Mouse (Mus musculus) heart, embryonic 12.5 days (tissue): ENCODE measurements at regions not wholly inside any gene's neighbourhood (a gene's known extent, or its start where the extent isn't known, plus 50 kb on each side); places are given as distances from the start of the nearest gene placed in this dataset.
"Not testable (repeated sequence)": the region's sequence is repeated elsewhere in the genome, so short reads cannot be mapped to it uniquely, and the experiment has no call there.

Experiments used
- ATAC-seq: fragments of 200-750 bp; cut with Nextera tagmentation; 2 replicates; pipeline ENCODE4 v1.8.0; 2017; ENCODE audit warnings: moderate TSS enrichment, moderate library complexity; ENCODE audit not compliant: insufficient number of reproducible peaks, low FRiP score
- H3K27ac ChIP-seq: fragments of 300-500 bp; sonication (generic); 2 replicates; pipeline ENCODE4 v1.5.1; 2016; ENCODE audit warnings: mild to moderate bottlenecking, moderate library complexity; ENCODE audit not compliant: poor library complexity, severe bottlenecking
- H3K27me3 ChIP-seq: fragments of 300-500 bp; sonication (generic); replicated peaks from 2 replicates; pipeline ENCODE4 v1.6.1; 2016; ENCODE audit warnings: mild to moderate bottlenecking, moderate library complexity
- H3K36me3 ChIP-seq: fragments of 300-500 bp; sonication (generic); 2 replicates; pipeline ENCODE4 v1.6.1; 2016; ENCODE audit warnings: mild to moderate bottlenecking, moderate library complexity
- H3K4me1 ChIP-seq: fragments of 300-500 bp; sonication (generic); replicated peaks from 2 replicates; pipeline ENCODE4 v1.6.1; 2016; ENCODE audit warnings: mild to moderate bottlenecking
- H3K4me2 ChIP-seq: fragments of 300-500 bp; sonication (generic); 2 replicates; pipeline ENCODE4 v1.6.1; 2016; ENCODE audit warnings: mild to moderate bottlenecking, moderate library complexity
- H3K4me3 ChIP-seq: fragments of 300-500 bp; sonication (generic); 2 replicates; pipeline ENCODE4 v1.5.1; 2016; ENCODE audit warnings: mild to moderate bottlenecking
- H3K9ac ChIP-seq: fragments of 300-500 bp; sonication (generic); 2 replicates; pipeline ENCODE4 v1.6.1; 2016; ENCODE audit warnings: mild to moderate bottlenecking, moderate library complexity
- H3K9me3 ChIP-seq: fragments of 300-500 bp; sonication (generic); replicated peaks from 2 replicates; pipeline ENCODE4 v1.6.1; 2016; ENCODE audit warnings: mild to moderate bottlenecking, moderate library complexity
- WGBS: fragments of 180-500 bp; shearing (Covaris S2); methylation state at CpG from one replicate; pipeline ENCODE4 v1.1.7; 2016; 5-methylcytosine and 5-hydroxymethylcytosine counted together

DNA sequence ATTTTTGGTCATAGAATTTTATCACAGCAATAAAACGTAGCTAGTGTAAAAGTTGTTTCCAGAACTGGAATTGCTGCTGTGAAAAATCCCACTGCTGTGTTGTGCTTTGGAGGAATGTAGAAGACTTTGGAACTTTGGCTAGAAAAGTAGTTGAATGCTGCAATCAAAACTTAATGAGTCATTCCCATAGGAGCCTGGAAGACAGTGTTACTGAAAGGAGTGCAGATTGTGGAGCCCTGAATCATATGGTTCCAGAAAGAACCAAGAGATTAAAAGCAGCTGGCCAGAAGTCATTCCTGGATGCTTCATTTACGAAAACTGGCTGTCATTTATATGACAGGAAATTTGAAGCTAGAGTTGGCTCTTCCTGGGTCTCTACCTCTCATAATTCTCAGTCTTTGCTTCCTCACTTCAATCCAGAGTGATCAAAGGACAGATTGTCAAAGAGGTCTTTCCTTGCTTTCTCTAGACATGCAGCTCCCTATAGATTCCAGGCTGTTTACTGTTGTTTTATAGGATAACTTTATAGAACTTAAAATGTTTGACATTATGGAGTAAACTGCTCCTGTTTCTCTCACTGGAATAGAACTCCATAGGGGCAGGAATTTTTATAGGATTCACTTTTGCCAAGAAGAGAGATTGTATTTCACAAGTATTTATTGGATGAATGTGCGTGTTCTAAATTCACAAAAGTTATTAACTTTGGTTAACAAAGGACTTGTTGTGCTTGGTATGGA, 504.2 kb downstream of the Cypt12 start:
- Histone ChIP-seq H3K4me1 (no peaks in the 10 kb centered on the region), H3K4me3 (no peak overlapping the region), H3K36me3 (no peaks in the 10 kb centered on the region), H3K27me3 (no peaks in the 10 kb centered on the region), H3K9ac (no peak overlapping the region), H3K27ac (no peak overlapping the region), H3K9me3 (no peaks in the 10 kb centered on the region), H3K4me2 (no peak overlapping the region)
- no peak for ATAC-seq
- WGBS: 73% methylated on average over 3 of the region's 3 CpGs

DNA sequence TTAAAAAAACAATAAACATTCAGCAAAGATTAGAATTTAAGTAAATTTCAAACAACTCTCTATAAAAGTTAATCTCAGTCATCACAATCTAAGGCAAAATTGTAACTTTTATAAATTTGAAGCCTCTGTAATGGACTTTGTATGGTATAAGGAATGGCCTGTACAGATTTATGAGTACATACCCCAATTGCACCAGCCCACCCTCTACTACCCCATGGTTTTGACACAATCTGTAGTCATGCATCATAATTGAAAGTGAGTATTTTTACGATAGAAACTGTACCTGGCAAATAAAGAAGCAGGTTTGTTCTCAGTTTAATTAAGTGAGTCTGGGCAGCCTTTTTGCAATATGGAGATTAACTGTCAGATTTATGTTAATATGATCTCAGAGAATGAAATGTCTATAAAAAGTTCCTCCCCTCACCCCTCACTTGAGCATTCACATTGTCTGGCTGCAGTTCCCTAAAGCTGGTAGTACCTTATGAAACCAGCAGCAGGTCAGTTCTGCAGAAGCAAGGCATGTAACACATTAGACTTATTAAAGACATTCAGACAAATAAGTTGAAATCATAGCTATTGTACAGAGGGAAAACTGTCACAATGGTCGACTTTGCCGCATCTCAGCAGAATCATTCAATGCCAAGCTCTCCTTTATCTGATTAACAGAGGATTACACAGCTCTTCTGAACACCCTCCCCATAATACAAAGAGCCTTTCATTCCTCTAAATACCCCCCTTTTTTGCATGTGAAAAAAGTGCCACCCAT, 505.2 kb downstream of the Cypt12 start:
- no peak for ATAC-seq
- 80% methylated on average over 3 of the region's 3 CpGs for WGBS
- Histone ChIP-seq H3K4me3 (no peak overlapping the region), H3K9ac (no peak overlapping the region), H3K36me3 (no peaks in the 10 kb centered on the region), H3K27me3 (no peaks in the 10 kb centered on the region), H3K4me1 (no peaks in the 10 kb centered on the region), H3K27ac (no peak overlapping the region), H3K9me3 (no peaks in the 10 kb centered on the region), H3K4me2 (no peak overlapping the region)

DNA sequence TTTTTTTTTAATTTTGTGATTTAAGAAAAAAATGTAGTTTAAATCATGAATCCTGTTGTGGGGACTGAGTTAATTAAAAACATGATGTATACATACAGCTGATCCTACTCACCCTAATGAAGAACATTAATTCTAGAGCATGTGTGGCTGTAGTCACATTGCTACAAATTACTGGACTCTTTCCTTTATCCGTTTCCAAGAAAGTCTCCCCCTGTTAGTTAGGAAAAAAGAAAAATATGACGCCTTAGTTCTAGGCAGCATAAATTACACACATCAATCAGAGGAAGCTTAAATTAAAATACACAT, 505.7 kb downstream of the Cypt12 start:
- 83% methylated on average over 2 of the region's 2 CpGs for WGBS

DNA sequence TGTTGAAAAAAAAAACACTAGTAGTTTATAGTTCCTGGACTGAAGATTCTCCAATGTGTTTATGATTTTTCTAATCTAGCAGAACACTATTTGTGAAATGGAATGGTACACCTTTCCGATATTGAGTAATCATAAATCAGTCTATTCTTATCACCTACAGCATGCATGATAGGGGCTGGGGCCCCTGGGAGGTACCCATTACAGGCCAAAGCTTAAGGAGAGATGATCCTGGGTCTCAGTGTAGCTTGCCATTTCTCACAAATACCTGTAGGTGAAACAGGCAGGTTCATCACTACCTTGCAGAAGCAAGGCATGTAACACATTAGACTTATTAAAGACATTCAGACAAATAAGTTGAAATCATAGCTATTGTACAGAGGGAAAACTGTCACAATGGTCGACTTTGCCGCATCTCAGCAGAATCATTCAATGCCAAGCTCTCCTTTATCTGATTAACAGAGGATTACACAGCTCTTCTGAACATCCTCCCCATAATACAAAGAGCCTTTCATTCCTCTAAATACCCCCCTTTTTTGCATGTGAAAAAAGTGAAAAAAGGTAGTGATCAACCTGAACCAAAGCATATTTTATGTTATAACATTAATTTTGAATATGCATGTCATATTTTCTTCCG, 506.5 kb downstream of the Cypt12 start:
- WGBS: 86% methylated on average over 4 of the region's 4 CpGs
- ATAC-seq: not testable (repeated sequence)

More for the DNA sequence above, 505.7 kb downstream of the Cypt12 start:
- Histone ChIP-seq H3K4me2 (no peak overlapping the region), H3K27me3 (no peaks in the 10 kb centered on the region), H3K27ac (no peak overlapping the region), H3K9me3 (no peaks in the 10 kb centered on the region), H3K9ac (no peak overlapping the region), H3K4me1 (no peaks in the 10 kb centered on the region), H3K4me3 (no peak overlapping the region), H3K36me3 (no peaks in the 10 kb centered on the region)
- no peak for ATAC-seq

DNA sequence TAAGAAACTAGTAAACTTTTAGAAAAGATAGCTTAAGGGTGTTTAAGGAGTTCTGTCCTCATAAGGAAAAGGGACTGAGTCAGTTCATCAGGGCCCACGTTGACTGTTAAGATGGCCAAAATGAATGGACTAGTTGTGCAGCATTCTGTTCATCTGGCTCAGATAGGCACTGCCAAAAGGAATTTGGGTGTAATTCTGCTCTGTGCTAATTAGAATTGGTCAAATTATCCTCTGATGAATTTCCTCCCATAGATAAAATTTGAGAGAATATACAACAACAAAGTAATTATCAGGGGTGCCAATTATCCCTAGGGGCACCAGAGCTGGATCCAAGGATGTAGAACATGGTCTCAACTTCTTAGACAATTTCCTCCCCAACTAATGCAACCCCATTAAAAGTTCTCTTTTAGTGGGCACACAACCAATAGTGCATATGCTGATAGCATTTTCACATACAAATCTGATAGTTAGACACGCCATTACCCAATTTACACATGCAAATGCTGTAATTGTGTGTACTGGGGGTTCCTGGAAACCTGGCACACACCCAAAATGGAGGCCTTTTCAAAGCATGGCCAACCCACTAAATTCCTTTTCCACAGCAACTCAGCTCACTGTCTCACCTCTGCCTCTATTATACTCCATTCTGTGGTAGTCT, 508.0 kb downstream of the Cypt12 start:
- Histone ChIP-seq H3K36me3 (no peaks in the 10 kb centered on the region), H3K9ac (no peak overlapping the region), H3K4me3 (no peak overlapping the region), H3K27me3 (no peaks in the 10 kb centered on the region), H3K4me1 (no peaks in the 10 kb centered on the region), H3K9me3 (no peaks in the 10 kb centered on the region), H3K4me2 (no peak overlapping the region), H3K27ac (no peak overlapping the region)
- WGBS: 77% methylated on average over 2 of the region's 2 CpGs
- no peak for ATAC-seq

More for the DNA sequence above, 506.5 kb downstream of the Cypt12 start:
- H3K4me2 ChIP-seq, H3K4me1 ChIP-seq, H3K27ac ChIP-seq, H3K9ac ChIP-seq, H3K36me3 ChIP-seq, H3K4me3 ChIP-seq, H3K9me3 ChIP-seq, H3K27me3 ChIP-seq: not testable (repeated sequence)

DNA sequence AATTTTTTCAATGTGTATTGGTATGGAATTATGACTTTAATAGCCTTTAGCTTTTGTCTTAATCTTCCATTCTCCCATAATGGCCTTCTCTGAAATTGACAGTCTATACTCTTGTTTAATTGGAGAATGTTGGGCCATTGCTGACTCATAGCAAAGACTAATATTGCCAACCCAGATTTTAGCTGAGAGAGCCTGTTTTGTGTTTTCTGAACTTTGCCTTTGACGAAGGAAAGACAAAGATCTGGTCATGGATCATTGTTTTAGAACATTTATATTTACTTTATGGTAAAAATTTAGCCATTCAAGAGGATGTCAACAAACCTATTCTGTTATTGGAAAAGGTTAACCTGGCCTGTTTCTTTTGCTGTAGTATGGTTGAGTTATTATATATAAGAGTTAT, 512.1 kb downstream of the Cypt12 start:
- Histone ChIP-seq H3K36me3 (no peaks in the 10 kb centered on the region), H3K4me1 (no peaks in the 10 kb centered on the region), H3K4me3 (no peak overlapping the region), H3K9me3 (no peaks in the 10 kb centered on the region), H3K27me3 (no peaks in the 10 kb centered on the region), H3K9ac (no peak overlapping the region), H3K4me2 (no peak overlapping the region), H3K27ac (no peak overlapping the region)
- no peak for ATAC-seq
- WGBS: 71% methylated on average over 1 of the region's 1 CpGs

DNA sequence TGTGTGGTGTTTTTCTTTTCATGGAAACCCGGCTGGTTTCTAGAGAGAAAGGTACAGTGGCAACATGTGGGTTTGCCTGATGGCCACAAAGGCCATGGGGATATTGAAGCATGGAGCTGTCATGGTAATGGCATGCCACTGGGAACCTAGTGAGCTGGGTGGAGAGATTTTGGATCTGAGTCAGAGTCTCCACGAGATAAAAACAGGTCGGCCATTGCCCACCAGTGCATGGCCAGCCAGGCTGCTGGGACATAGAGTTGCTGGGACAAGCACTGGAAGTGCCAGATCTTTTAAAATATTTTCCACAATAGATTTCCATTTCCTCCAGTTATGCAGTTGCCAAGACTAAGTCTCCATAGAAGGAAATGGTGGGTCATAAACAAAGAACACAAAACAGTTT, 523.6 kb downstream of the Cypt12 start:
- no peak for ATAC-seq
- Histone ChIP-seq H3K36me3 (no peaks in the 10 kb centered on the region), H3K27me3 (no peaks in the 10 kb centered on the region), H3K4me3 (no peak overlapping the region), H3K27ac (no peak overlapping the region), H3K9ac (no peak overlapping the region), H3K4me1 (no peaks in the 10 kb centered on the region), H3K9me3 (no peaks in the 10 kb centered on the region), H3K4me2 (no peak overlapping the region)
- WGBS: 69% methylated on average over 3 of the region's 3 CpGs

DNA sequence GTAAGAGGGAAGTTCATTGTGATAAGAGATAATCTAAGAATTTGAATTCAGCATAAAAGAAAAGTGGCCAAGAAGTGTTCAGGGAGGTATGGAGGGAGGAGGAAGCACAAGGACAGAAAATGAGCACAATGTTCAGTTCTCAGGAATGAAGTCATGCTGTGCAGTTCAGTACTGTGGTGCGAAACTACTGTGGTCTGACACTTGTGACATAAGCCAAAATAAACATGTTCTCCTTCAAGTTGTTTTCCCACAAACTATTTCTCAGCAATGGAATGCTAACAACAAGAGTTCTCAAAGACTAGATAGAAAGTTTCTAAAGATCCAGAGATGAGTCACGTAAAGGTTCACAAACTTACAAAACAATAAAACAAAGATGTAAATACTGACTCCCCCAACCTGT, 531.3 kb downstream of the Cypt12 start:
- H3K4me2 ChIP-seq: no peak overlapping the region
- no peak overlapping the region for H3K4me3 ChIP-seq
- H3K9ac ChIP-seq: no peak overlapping the region
- 68% methylated on average over 2 of the region's 2 CpGs for WGBS
- H3K27ac ChIP-seq: no peak overlapping the region
- no peaks in the 10 kb centered on the region for H3K4me1 ChIP-seq
- H3K27me3 ChIP-seq: no peaks in the 10 kb centered on the region
- no peaks in the 10 kb centered on the region for H3K9me3 ChIP-seq
- no peak for ATAC-seq
- no peaks in the 10 kb centered on the region for H3K36me3 ChIP-seq

DNA sequence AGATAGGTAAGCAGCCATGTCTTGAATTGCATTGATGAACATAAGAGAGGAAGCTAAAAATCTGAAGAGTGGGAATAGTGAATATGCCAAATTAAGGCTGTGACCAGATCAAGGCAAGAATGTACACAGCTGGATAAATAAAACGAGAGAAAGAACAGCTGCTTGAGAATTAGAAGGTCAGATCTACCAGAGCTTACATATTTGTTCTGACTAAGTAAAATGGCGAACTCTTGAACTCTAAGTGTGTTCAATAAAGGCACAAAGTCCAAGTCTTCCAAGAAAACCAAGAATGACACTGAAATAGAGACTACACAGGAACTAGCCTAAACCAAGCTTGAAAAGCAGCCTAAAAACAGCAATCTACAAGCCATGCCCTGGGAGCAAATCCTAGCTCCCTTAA, 533.8 kb downstream of the Cypt12 start:
- Histone ChIP-seq H3K36me3 (no peaks in the 10 kb centered on the region), H3K27me3 (no peaks in the 10 kb centered on the region), H3K27ac (no peak overlapping the region), H3K4me2 (no peak overlapping the region), H3K4me3 (no peak overlapping the region), H3K9ac (no peak overlapping the region), H3K9me3 (no peaks in the 10 kb centered on the region), H3K4me1 (no peaks in the 10 kb centered on the region)
- 64% methylated on average over 2 of the region's 2 CpGs for WGBS
- no peak for ATAC-seq

DNA sequence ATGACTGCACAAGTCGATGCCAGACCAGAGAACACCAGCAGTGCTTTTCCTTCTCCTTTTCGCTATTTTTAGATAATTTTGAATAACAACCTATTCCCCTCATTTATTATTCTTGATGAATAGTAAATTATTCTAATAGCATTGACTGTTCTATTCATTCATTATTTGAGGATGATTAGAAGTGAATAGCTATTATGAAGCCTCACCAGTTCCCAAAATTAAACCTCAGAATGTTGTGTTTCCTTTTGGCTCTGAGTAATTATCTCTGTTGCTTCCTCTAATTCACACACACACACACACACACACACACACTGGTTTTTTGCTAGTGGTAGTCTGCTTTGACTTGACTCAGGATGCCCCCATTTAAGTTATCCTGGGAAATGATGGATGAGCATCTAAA, 540.7 kb downstream of the Cypt12 start:
- H3K27ac ChIP-seq: no peak overlapping the region
- H3K36me3 ChIP-seq: no peaks in the 10 kb centered on the region
- no peak overlapping the region for H3K9ac ChIP-seq
- no peak overlapping the region for H3K4me3 ChIP-seq
- no peaks in the 10 kb centered on the region for H3K9me3 ChIP-seq
- WGBS: 43% methylated on average over 2 of the region's 2 CpGs
- no peaks in the 10 kb centered on the region for H3K4me1 ChIP-seq
- H3K27me3 ChIP-seq: no peaks in the 10 kb centered on the region
- ATAC-seq: no peak
- H3K4me2 ChIP-seq: no peak overlapping the region

DNA sequence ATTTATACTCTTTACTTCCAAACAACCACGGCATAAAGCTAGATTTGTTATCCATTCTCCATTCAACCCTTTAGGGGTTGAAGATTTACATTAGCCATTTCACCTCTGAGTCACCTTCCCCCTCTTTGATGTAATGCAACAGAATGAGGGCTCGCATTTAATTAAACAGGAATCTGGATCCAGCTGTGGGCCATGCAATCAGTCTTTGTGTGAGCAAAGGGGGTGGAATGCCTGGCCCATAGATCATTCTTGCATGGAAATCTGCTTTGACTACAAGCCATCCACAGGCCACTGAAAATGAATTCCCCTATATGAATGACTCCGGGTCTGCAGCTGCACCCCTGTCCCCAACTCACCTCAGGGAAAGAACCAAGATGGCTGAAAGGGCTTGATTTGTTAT, 574.4 kb downstream of the Cypt12 start:
- H3K4me2 ChIP-seq: no peak overlapping the region
- 72% methylated on average over 3 of the region's 3 CpGs for WGBS
- H3K27ac ChIP-seq: no peak overlapping the region
- H3K9me3 ChIP-seq: no peaks in the 10 kb centered on the region
- no peak overlapping the region for H3K9ac ChIP-seq
- H3K4me3 ChIP-seq: no peak overlapping the region
- ATAC-seq: no peak
- no peaks in the 10 kb centered on the region for H3K27me3 ChIP-seq
- no peaks in the 10 kb centered on the region for H3K4me1 ChIP-seq
- H3K36me3 ChIP-seq: no peaks in the 10 kb centered on the region
